Mouse (Mus musculus) c-Kit-positive CD71-negative TER-119-negative erythroid progenitor cells, embryonic 14.5 days (primary cell): ENCODE results near the gene Cpne9.

Experiments used
- DNase-seq: peaks from one replicate; pipeline ENCODE4 v3.0.0-alpha.2; 2013; ENCODE audit warnings: low read depth

Cpne9 gene

DNA sequence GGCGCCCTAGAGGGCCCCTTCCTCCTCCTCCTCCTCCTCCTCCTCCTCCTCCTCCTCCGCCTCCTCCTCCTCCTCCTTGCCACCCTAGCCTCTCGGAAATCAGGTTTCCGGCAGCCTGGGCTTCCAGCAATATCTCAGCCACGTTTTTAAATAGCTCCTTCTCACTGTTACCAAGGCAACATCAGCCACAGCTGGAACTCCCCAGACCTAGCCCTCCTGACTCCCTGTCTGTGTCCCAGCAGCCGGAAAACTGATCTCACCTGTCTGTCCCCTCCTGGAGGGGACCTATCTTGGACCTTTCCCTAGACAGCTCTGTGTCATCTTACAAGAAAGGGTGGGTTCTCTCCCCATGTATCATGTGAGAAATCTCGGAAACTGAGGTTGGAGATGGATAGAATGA, 60.2 kb downstream of the Cpne9 start:
- no peak for DNase-seq

DNA sequence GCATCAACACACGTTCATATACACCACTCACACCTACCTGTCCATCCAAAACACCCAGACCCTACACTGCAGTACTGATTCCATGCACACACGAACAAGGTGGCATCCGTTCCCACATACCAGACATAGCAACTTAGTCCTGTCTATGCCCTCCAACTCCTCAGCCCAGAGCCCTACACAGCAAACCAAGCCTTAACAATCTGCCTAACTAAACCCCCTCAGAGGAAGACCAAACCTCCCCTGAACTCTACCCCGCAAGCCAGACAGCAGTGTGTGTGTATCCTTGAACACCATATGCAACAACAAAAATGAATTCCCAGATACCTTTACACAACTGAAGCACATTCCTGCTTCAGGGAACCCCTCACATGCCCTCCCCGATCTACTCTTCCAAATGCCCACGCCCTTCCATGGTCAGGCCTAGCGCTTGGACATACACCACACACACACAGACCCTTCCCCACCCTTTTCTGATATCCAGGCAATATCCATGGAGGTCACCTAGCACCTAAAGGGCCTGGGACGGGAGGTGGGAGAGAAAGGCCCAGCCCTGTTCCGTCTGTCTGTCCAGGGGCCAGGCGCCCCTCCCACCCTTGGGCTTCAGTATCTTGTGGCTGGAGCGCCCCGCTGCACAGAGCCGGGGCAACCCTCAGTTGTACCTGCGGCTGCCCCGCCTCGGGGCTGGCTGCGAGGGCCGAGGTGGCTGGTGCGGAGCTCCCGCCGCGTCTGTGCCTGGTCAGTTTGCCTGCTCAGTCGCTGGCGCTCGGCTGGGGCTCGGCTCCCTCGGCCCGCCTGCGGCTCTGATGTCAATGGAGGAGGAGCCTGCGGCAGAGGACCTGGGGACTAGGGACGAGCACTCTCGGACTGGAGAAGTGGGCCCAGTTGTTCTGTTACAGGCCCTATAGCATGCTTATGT, 61.3 kb downstream of the Cpne9 start, which contains the start of gene Camk1:
Camk1 (minus strand) TSS at position 808 of the 916 bp plus-strand sequence.
- peak; percentile 44 for DNase-seq

DNA sequence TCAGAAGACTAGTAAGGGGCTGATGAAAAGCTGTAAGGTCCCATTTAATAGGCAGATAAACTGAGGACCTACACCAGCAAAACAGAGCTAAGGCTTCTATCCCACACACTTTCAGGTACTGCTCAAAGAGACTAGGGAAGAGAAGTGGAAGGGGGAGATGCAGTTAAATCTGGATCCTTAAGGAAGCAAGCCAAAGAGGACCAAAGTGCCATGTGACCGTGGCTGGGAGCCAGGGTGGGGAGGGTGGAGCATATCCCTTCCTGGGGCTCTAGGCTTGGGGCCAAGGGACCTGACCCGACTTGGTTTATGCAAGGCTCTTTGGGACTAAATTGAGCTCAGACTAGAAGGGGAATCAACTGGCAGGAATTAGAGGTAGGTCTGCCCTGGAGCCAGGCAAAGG, 62.2 kb downstream of the Cpne9 start:
- DNase-seq: no peak

- no peak for DNase-seq
Measured at GRCm38 (mm10) chr6:113346897-113347296, 64.8 kb downstream of the Cpne9 start.

DNA sequence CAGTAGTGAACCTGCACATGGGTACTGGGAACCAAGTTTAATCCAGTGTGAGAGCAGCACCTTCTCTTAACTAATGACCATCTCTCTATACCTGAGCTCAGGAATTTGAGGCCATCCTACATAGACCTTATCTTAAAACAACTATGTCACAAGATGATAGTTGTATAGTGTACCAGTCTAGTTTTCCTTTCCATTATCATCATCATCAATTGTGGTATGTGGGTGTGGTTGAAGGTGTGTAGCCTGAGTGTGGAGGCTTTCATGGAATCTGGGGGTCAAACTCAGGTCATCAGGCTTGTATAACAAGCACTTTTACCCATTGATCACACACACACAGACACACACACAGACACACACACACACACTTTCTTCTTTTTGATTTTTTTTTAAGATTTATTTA, 68.4 kb downstream of the Cpne9 start:
- DNase-seq: no peak

DNA sequence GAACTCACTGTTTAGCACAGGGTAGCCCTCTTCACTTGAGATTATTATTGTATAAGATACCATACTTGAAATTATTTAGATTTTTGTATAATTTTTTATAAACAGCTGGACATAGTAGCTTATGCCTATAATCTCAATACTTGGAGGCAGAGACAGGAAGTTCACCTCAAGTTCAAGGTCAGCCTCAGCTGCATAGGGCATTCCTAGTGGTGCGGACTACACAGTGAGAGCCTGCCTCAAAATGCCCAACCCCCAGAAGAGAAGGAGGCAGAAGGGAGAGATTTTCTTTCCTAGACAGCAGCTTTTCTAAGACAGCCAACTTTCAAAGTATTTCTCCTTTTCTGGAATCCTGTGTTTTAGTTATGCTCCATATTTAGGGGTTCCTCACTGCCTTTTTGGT, 69.1 kb downstream of the Cpne9 start:
- no peak for DNase-seq

DNA sequence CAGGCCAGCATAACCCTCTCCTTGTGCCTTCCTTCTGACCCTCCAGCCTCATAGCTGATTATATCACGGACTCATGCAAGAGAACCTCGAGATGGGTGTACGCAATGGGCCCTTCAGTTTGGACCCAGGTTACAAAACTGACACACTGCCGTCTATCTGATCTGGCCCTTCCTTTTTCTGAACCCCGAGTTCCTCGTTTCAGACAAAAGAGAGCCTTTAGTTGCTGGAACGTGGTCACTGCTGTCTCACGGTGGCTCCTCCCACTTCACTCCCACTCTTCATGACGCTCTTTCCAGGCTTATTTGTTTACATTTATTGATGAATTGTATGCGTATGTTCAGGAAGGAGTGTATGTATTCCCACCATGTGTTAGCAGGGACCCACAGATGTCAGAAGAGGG, 69.5 kb downstream of the Cpne9 start:
- no peak for DNase-seq

DNA sequence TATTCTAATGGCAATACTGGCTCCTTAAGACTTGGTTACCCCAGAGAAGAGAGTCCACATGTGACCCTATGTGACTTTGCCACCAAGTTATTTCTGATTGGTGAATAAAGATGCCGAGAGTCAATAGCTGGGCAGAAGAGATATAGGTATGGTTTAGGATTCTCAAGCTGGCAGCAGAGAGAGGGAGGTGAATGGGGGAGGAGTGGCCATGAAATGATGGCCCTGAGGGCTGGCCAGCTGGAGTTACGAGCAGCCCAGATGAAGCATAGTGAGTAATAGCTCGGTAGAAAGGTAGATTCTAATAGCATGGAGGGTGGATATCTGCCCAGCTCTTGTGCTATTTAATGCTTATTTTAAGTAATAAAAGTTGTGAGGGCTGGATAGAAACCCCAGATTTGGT, 70.7 kb downstream of the Cpne9 start:
- no peak for DNase-seq

DNA sequence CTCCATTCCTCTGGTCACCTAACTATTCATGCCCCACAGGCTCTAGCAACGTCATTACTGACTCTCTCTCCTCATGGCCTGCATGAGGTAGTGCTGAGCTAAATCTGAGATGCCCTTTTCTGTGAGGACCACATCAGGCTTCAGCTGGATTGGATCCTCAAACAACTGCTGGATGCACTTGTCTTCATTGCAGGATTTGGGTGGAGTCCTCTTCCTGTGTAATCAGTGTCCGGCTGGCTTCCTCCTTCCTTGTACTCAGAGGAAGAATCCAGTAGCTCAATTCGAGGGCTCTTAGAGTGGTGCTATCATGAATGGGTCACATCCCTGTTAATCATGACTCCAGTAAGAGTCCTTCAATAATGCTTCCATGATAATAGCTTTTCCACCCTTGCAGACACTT, 71.6 kb downstream of the Cpne9 start:
- DNase-seq: no peak
